Mouse (Mus musculus): ENCODE measurements around the gene Kif17. TPM values are rescaled to one million over a fixed set of nuclear protein-coding genes. Genes with fewer than 3 reads are reported as not detected.

Gene Kif17
- total RNA-seq (2021), result 10 to 100 TPM; 28.8 to 33.0 TPM
- long read RNA-seq, experiment 1, partial matches to known transcripts, result 10 of 54 reads
- long read RNA-seq, experiment 1, other reads (novel, unspliced or antisense), result 43 of 54 reads
- long read RNA-seq, experiment 2, partial matches to known transcripts, result 2 of 31 reads
- long read RNA-seq, experiment 2, other reads (novel, unspliced or antisense), result 24 of 31 reads

DNA sequence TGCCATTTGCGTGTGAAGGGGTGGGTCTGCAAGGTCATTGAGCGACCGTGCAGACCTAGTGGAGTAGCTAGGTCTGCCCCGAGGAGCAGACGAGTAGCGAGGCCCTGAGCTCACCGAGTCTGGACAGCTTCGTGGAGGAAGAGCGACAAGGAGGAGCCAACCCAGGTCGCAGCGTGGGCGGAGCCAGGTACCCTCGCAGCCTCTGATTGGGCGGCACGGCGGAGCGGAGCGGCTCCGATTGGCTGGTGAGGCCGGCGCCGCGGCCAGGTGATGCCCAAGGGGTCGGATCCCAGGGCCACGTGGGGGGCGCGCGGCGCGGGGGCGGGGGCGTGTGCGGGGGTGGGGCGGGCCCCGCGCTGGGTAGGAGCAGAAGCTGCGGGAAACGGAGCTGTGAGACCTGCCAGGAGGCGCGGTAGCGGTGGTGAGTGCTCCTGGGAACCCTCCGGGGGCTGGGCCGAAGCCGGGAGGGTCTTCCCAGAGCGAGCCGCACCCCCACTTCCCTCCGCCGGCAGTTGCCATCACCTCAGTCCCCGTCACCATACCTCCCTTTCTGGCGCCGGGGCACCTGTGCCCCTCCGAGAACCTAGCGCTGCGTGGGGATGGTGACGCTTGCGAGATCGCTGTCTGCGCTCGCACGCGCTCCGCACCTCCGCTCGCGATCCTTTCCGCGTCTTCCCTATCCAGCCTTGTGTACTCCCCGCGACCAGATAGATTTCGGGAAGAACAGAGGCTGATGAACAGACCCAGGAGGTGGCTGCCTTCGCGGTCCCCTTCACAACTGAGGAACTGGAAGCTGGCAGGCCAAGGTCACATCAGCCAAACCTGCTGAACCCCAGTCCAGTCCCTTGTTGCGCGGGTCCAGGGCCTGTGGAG is at the start of gene Kif17, which contains the start of gene Sh2d5:
Kif17 (plus strand) TSS at position 348 of the 873 bp plus-strand sequence.
Sh2d5 (plus strand) TSS at position 316 of the 873 bp plus-strand sequence.
- DNase-seq (ENCODE audit: low spot score in 2 of 2), result peak; percentile 91 to 95

DNA sequence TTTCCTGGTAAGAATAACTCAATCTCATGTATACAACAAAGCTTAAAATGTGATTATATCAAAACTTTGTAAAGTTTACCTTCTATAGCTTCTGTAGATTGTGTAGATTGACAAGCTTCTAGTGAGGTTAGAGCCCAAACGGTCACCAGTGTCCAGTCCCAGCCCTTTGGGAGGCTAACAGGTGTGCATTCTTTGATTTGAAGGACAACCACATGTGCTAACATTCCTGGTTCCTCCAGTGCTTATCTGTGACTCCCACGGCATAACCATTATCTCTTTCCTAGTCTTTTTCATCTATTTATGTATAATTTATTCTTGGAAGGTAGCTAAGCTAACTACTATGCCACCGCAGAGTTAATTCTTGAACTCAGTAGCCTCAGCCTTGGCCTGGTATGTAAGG is 49.5 kb upstream of the Kif17 start:
- DNase-seq (ENCODE audit: low spot score in 2 of 2), result no peak

DNA sequence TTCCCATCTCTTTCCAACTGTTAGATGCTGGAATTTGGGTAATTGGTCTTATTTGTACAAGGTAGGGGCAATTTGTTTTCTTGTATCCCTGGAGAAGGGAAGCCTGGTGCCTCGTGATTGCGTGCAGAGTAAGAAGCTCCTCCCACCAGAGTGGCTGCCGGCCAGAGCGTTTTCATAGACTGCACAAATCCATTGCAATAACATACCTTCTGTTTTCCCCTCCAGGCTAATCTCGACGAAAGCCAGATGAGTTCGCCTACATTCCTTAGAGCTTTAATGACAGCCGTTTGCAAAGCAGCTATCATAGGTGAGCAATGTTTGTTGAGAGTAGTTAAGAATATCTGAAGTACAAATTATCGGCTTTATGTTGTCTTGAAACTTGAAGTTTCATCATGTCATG is 48.5 kb upstream of the Kif17 start:
- DNase-seq (ENCODE audit: low spot score in 2 of 2), result no peak

DNA sequence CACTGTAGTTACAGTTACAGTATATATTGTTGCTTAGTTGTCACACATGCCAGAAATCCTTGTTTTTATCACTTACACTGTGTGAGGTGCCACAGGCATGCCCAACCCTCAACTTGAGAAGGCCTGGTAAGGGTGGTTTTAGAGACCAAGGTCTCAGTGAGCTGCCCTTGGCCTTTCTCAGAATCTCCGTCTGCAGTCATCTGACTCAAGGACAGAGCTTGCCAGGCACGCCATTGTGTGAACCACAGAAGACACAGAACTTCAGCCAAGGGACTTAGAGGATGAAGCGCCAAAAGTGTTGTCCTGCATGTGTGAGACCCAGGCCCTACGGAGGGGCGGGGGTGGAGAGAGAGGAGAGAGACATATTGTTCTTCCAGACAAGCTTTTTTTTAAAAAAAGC is 40.1 kb upstream of the Kif17 start:
- no peak for DNase-seq (ENCODE audit: low spot score in 2 of 2)

DNA sequence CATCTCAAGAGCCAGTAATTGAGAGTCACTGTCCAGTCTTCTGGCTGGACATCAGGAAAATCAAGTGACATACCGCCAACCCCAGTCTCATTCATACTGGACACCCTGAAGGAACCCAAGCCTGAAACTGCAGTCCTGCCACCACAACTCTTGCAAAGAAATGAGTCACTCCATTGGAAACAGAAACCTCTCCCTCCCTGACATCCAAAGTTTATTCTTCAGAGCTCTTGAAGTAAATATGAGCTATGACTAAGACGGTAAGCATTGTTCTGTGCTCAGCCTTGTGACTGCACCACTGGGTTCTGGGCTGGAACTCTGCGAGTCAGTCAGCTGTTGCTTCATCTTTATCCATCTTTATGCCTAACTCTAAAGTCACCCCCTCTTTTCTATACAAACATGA is 36.4 kb upstream of the Kif17 start:
- no peak for DNase-seq (ENCODE audit: low spot score in 2 of 2)

DNA sequence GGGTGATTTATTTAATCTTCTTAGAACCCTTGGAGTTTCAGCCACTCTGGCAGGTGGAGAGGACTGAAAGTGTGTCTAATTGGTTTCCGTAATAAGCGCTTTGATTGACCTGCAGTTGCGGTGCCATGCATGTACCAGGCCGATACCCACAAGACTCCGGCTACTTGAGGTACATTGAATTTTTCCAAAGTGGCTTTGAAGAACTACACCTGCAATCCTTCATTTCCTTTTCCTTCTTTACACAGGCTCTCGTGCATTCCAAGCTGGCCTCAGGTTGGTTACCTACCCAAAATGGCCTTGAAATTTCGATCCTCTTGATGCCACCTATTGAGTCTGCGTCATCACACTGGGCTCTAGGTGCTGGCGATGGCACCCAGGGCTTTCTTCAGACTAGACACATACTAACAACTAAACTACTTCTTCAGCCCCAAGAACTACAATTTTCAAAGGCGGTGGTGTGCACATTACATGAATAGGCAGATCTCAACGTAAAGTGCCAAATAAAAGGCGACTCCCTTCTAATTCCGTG is 34.5 kb upstream of the Kif17 start:
- no peak for DNase-seq (ENCODE audit: low spot score in 2 of 2)

DNA sequence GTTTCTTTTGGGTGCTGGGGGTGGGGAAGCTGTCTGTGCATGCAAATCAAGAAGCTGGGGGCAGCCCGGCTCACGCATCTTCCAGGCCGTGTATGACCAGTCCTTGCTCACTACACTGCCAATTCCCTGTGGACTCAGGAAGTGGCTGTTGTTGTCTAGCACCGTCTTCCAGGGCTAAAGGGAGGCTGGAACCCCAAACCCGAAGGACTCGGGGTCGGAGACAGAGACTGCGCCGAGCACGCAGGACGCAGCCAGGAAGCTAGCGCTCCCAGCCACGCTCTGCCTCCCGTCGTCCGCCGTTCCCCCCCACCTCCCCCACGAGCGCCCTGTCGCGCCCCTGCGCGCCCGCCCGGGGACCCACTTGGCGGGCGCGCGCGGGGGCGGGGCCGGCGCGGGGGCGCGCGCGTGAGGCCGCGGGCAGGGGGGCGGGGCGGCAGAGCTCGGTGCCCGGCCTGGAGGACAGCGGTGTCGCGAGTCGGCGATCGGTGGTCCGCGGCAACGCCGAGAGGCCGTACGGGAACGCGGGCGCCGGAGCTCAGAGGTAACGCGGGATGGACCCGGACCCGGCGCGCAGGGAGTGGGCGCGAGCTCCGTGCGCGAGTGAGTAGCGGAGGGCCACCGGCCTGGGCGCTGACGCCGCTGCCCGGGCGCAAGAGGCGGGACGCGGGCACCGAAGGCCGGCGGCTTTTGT is 33.9 kb upstream of the Kif17 start, which contains the start of gene Hp1bp3:
Hp1bp3 (plus strand) TSS at position 97 of the 691 bp plus-strand sequence.
- DNase-seq (ENCODE audit: low spot score in 2 of 2), result peak; percentile 59 to 81

DNA sequence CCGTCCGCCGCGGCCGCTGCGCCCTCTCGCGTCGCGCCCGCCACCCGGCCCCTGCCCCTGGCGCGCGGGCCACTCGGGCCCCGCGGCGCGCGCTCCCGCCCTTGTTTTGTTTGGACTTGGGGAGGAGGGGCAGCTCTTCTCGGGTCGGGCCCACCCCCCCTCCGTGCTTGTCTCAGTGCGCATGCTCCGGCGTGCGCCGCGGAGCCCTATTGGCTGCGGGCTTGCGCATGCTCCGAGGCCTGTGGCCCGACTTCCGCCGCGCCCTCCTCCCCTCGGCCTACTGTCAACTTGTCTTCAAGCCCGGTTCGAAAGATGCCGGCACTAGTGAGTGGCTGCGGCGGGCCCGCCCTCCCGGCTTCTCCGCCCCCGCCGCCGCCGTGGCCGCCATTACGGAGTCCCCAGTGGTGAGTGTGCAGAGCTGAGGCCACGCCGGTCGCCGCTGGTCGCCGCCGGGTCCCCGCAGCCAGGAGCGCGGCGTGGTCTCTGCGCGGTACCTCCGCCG is 33.3 kb upstream of the Kif17 start:
- peak; percentile 95 to 97 for DNase-seq (ENCODE audit: low spot score in 2 of 2)

DNA sequence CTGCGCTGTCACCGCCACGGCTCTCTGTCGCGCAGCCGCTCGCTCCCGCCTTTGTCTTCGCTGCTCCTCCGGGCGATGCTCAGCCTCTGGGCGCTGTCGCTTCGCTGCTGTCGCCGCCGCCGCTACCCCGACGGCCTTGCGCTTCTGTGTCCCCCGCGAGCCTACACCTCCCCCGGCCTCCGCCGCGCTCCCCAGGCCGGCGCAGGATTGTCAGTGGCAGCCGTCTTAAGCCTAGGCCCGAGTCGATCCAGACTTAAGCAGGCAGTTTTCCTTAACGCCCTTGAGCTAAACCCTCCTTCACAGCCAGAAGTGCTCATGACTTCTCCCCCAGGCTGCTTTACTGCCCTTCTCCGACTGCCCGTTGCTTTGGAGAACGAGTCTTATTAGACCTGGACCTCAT is 32.8 kb upstream of the Kif17 start:
- peak in 1 of 2 experiments; percentile 43 for DNase-seq (ENCODE audit: low spot score in 2 of 2)

DNA sequence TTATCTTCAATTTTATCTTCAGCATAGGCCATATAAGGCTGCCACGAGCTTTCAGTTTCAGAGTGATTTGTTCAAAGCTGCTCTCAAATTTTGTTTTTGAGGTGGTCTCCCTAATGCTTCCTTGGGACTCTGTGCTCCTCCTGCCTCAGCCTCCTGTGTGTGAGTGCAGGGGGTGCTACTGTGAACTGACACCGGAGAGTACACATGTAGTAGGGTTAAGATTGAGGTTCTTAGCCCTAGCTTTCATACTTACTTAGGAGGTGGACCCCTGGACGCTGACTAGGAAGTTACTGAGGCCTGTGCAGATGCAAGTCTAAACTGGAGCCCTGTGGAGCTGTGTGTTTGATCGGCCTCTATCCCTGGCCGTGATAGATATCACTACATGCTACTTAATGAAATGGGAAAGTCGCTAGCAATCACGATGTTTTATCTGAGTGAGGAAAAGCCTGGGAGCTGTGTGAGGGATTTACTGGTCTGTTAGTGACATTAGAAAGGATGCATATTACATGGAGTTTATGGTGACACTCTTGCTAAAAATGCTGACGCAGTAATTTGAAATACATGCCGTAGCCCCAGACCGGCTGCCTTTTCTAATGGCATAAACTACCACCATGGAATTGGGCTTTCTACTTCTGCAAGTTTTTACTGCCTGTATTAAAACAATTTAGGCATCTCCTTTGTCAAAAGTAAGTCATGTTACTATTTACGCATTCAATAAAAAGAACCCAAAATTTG is 32.1 kb upstream of the Kif17 start:
- no peak for DNase-seq (ENCODE audit: low spot score in 2 of 2)

DNA sequence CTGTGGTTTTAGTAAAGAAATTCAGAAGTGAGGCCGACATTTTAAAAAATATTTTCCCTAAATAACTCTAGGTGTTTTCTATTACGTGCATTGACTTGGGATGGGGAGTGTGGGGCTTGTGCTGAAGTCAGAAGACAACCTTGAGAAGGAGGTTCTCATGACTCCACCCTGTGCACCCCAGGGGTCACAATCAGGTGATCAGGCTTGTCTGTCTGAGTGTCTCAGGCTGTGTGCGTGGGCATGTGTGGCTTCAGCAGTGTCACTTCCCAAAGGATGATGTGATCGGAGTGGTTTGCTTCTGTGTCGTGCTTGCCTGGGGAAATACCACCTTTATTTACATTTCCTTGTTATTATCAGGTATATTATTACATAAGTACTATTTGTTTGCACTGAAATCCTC is 30.9 kb upstream of the Kif17 start:
- no peak for DNase-seq (ENCODE audit: low spot score in 2 of 2)

DNA sequence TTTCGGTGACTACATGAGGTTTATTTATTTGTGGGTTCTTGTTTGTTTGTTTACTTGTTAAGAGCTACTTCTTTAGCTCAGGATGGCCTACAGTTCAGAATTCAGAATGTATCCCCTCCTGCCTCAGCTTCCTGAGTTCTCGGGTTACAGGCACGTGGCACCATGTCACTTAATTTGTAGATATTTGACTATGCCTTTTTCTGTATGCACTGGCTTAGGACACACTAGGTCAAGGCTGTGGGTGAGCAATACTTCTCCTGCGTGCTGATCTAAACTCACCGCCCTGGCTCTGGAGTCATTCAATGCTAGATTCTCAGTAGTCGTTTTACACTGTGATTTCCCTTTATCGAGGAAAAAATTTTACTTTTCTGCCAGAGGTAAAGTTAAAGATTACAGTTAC is 29.5 kb upstream of the Kif17 start:
- no peak for DNase-seq (ENCODE audit: low spot score in 2 of 2)

DNA sequence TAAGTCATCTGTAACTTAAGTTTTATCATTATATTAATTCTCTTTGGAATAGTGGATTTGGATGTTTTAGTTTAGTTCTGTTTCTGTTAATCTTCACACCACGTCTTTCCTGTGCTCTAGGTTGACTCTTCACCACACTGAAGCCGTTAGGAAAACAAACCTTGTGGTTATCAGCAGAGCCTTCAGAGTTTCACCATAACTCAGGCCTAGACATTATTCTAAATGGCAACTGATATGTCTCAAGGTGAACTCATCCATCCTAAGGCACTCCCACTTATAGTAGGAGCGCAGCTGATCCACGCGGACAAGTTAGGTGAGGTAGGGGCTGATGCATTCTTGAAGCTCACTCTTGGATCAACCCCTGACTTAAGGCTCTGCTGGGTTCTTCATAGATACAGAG is 28.8 kb upstream of the Kif17 start:
- DNase-seq (ENCODE audit: low spot score in 2 of 2), result no peak

DNA sequence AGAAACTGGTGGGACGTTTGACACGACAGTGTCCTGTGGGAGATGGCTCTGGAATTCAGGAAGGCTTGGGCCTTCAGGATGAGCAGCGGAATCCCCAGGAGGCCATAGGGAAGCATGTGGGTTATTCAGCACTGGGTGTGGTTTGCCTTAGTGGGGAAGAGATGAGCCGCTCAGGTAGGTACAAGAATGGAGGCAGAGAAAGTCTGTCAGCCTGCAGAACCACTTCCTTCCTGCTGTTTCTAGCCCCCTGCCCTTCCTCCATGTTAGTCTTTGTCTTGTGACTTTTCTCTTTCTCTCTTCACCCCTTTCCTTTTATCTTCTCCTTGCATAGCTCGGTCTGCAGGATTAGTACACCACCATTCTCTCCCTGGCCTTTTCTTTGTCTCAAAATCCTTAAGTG is 27.8 kb upstream of the Kif17 start:
- DNase-seq (ENCODE audit: low spot score in 2 of 2), result no peak

DNA sequence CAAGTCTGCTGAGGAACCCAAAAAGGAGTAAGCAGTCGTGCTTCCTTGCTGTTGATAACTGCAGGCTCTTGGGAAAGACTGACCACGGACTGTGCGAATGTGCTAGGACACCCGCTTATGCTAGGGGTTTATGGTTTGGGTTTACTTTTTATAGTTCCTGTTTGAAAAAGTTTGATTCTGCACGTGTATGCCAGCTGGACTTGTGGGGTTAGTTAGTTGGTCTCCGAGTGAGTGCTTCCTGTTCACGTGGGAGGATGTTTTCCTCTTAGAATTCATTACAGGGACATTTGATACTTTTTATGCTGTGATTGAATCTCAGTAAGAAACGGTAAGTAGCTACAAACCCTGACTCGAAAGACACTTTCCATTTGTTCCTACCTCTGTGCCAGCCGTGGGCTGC is 26.6 kb upstream of the Kif17 start:
- DNase-seq (ENCODE audit: low spot score in 2 of 2), result no peak

DNA sequence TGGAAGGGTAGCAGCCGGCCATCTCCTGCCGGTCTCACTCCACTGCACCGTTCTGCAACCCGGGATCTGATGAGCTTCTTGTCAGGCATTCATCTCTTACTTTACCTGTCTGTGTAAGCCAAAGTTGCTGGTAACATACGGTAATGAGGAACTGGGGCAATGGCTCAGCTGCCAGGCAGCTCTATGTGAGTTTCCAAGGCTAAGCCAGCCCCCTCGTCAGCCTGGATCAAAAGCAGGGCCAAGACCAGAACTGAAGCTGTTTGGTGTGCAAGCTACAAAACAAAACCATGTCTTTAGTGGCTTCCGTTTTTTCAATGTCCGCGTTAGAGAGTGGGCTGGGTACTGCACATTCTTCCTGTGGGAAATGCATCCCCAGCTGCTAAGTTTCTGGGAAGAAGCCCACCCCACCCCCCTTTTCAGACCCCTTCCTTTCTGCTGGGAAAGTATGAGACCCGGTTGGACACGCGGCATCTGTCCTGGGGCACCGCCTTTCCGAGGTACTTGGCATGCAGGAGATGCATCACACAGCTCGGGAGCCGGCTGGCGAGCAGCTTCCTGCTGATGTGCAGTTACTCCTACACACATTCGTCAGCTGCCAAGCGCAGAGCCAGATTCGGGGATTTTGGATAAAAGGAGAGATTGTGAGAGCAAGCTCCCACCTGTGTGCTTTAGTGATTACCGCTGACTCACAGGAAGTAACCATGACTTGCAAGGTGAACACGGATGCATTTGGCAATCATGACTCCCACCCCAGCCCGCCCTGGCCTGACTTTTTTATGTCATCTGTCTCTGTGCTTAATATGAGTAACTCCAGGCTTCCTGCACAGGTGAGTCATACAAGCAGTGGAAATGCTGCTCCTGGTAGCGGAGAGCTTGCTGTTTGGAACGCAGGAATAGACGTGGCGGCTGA is 3.2 kb upstream of the Kif17 start:
- DNase-seq (ENCODE audit: low spot score in 2 of 2), result peak; percentile 82 to 83

DNA sequence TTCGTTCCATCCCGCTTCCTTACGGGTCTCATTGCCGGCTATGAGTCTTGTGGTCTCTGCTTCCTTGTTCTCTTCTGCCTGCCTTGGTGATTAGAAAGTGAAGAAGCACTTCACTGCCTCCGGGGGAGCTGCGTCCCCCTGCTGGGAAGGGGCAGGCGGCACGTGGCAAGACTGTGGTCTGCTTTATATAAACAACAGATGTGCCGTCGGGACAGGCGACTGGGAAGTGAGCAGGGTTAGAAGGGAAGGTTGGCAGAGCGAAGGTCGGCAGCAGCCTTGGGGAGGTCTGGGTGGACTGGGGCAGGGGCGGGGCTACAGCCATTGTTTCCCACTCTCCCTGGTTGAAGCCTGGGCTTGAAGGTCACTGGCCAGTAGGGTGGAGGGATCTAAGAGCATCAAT is 1.6 kb downstream of the Kif17 start:
- peak; percentile 37 to 39 for DNase-seq (ENCODE audit: low spot score in 2 of 2)

DNA sequence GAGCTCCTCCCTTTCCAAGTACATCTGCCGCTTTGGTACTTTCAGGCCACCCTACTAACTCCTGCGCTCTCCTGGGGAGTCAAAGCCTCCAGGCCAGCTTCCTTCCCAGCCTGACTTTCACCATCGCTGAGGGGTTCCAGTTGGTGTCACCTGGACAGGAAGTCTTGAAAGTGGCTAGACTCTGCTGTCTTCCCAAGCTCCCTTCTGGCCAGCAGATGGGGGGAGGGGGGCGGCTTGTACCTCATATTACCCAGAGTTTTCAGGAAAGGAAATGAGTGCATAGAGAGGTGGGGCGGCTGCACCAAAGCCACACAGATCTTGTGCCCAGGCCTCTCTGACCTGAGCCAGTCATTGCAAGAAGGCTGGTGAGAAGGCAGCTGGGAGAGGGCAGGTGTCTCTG is 2.0 kb downstream of the Kif17 start:
- DNase-seq (ENCODE audit: low spot score in 2 of 2), result no peak

DNA sequence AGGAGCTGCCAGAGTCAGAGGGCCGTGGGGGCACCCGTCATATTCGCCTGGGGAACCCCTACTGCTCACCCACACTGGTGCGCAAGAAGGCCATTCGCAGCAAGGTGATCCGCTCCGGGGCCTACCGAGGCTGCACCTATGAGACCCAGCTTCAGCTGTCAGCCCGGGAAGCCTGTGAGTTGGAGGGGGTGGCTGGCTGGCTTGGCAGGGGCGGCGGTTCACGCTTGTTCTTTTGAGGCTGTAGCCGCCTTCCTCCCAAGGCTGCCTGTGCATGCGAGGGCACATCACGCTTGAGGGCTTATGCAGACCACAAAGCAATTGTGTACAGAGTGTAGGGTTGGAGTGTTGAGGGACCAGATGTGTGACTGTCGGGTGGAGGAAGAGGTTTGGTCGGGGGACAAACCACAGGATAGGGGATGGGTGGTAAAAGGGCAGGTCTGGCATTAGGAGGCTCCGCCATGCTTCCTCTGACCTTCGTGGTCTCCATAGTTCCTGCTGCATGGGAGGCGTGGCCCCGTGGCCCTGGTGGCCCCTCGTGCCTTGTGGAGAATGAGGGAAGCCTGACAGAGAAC is 7.0 kb downstream of the Kif17 start:
- no peak for DNase-seq (ENCODE audit: low spot score in 2 of 2)
